Mouse (Mus musculus) midbrain, embryonic 11.5 days (tissue): ENCODE results near the gene E4f1. TPM values are rescaled to one million over a fixed set of nuclear protein-coding genes. Genes with fewer than 3 reads are reported as not detected.

Experiments used
- ATAC-seq: fragments of 200-750 bp; cut with Nextera tagmentation; 2 replicates; pipeline ENCODE4 v1.8.0; 2017; ENCODE audit warnings: moderate TSS enrichment, moderate library complexity; ENCODE audit not compliant: low FRiP score
- DNase-seq: peaks from one replicate; pipeline ENCODE4 v3.0.0; 2015; ENCODE audit warnings: low spot score; ENCODE audit errors: missing footprints
- H3K27ac ChIP-seq: fragments of 300-500 bp; sonication (generic); 2 replicates; pipeline ENCODE4 v1.5.1; 2014; ENCODE audit warnings: low read depth, low read length
- H3K27me3 ChIP-seq: fragments of 300-500 bp; sonication (generic); 2 replicates; pipeline ENCODE4 v1.6.1; 2014; ENCODE audit warnings: mild to moderate bottlenecking, low read length, moderate library complexity, mixed read lengths; ENCODE audit not compliant: control insufficient read depth, insufficient read depth
- H3K36me3 ChIP-seq: fragments of 300-500 bp; sonication (generic); 2 replicates; pipeline ENCODE4 v1.6.1; 2014; ENCODE audit warnings: mild to moderate bottlenecking, low read length, moderate library complexity, mixed read lengths; ENCODE audit not compliant: control insufficient read depth, insufficient read depth
- H3K4me1 ChIP-seq: fragments of 300-500 bp; sonication (generic); 2 replicates; pipeline ENCODE4 v1.6.1; 2014; ENCODE audit warnings: low read length; ENCODE audit not compliant: control insufficient read depth, insufficient read depth
- H3K4me2 ChIP-seq: fragments of 300-500 bp; sonication (generic); 2 replicates; pipeline ENCODE4 v1.6.1; 2014; ENCODE audit warnings: mild to moderate bottlenecking, moderate library complexity
- H3K4me3 ChIP-seq: fragments of 300-500 bp; sonication (generic); 2 replicates; pipeline ENCODE4 v1.5.1; 2014; ENCODE audit warnings: low read depth, low read length
- H3K9ac ChIP-seq: fragments of 300-500 bp; sonication (generic); 2 replicates; pipeline ENCODE4 v1.6.1; 2014; ENCODE audit warnings: low read length
- H3K9me3 ChIP-seq: fragments of 300-500 bp; sonication (generic); 2 replicates; pipeline ENCODE4 v1.6.1; 2016; ENCODE audit warnings: low read length; ENCODE audit not compliant: control insufficient read depth
- WGBS: fragments of 180-500 bp; shearing (Covaris S2); extraction: QIAGEN DNeasy Blood & Tissue Kit; methylation state at CpG from one replicate; pipeline ENCODE4 v1.1.7; 2014; 5-methylcytosine and 5-hydroxymethylcytosine counted together
- polyA plus RNA-seq: library from polyadenylated mRNA; unstranded; fragments of >200 nt; fragmentation: Nextera tagmentation; extraction: Ambion mirVana; gene quantifications from 2 replicates; pipeline ENCODE4 v1.2.1, GENCODE M21; 2014

E4f1 gene
- polyA plus RNA-seq, 1 experiment from 2014 or later, result 14.7 TPM

DNA sequence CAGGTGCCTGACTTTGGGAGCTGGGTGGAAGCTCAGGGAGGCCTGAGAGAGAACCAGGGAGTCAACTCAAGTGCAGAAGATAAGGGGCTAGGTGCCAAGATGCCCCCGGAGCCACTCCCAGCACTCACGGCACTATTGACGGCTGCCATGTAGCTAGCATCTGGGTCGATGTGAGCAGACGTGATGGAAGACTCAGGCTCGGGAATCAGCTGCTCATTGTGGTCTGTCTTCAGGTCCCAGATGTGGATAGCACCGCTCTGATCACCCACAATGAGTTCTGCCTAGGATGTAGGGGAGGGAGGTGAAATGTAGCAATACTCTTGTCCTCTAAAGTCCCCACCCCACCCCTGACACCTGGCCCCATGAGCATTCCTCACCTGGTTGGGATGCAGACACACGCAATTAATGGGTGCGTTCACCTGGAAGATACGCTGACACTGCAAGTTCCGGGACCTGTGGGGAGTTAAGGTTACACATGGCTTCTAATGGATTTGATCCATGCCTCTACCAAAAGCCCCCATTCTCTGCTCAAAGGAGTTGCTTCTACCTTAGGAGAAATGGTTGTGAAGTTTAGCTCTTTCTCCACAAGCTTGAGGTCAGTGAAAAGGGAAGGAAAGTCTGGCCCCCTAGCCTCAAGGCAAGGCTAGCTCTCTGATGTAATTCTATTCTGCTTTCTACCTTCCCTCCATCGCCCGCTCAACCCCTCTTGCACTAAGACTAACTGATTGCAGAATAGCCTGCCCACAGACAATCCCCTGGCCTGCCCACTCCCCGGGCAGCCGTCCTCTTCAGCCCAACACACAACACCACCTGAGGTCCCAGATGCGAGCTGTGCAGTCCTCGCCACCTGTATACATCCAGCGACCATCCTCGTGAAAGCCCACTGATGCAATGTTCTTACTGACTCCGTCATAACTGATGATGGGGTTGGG, 7.2 kb upstream of the E4f1 start:
- Histone ChIP-seq H3K27ac (no peak overlapping the region), H3K4me2 (no peak overlapping the region; the same call in 1 of the 2 replicates), H3K9me3 (no peaks in the 10 kb centered on the region), H3K27me3 (no peaks in the 10 kb centered on the region), H3K4me1 (peaks cover 11% of the 10 kb centered on the region), H3K36me3 (peaks cover 7% of the 10 kb centered on the region), H3K4me3 (no peak overlapping the region), H3K9ac (no peak overlapping the region; the same call in 1 of the 2 replicates)
- ATAC-seq (no peak), DNase-seq (no peak)
- WGBS, result 94% methylated on average over 20 of the region's 20 CpGs

- Histone ChIP-seq H3K4me1 (peaks cover 22% of the 10 kb centered on the region), H3K9me3 (no peaks in the 10 kb centered on the region), H3K4me2 (no peak overlapping the region), H3K27ac (no peak overlapping the region), H3K36me3 (peaks cover 7% of the 10 kb centered on the region), H3K27me3 (no peaks in the 10 kb centered on the region), H3K4me3 (no peak overlapping the region), H3K9ac (no peak overlapping the region)
- 95% methylated on average over 10 of the region's 10 CpGs for WGBS
- ATAC-seq (no peak), DNase-seq (peak; percentile 75)
These were observed 6.1 kb upstream of the E4f1 start for GRCm38 (mm10) chr17:24476022-24476776.

GRCm38 (mm10) chr17:24475586-24475985, 5.5 kb upstream of the E4f1 start:
- H3K9ac ChIP-seq, result no peak overlapping the region
- no peaks in the 10 kb centered on the region for H3K27me3 ChIP-seq
- no peak overlapping the region for H3K27ac ChIP-seq
- no peak overlapping the region for H3K4me3 ChIP-seq
- peaks cover 28% of the 10 kb centered on the region for H3K4me1 ChIP-seq
- ATAC-seq, result no peak
- H3K36me3 ChIP-seq, result peaks cover 7% of the 10 kb centered on the region
- no peak overlapping the region for H3K4me2 ChIP-seq
- no peaks in the 10 kb centered on the region for H3K9me3 ChIP-seq
- 94% methylated on average over 6 of the region's 6 CpGs for whole genome bisulfite sequencing
- peak; percentile 57 for DNase-seq

- Histone ChIP-seq H3K9ac (no peak overlapping the region), H3K4me3 (no peak overlapping the region), H3K9me3 (no peaks in the 10 kb centered on the region), H3K4me2 (no peak overlapping the region), H3K36me3 (peaks cover 7% of the 10 kb centered on the region), H3K27me3 (no peaks in the 10 kb centered on the region), H3K27ac (no peak overlapping the region), H3K4me1 (peaks cover 26% of the 10 kb centered on the region)
- ATAC-seq (no peak), DNase-seq (no peak)
- 86% methylated on average over 5 of the region's 5 CpGs for WGBS
These were observed 4.4 kb upstream of the E4f1 start for GRCm38 (mm10) chr17:24474557-24474956.

GRCm38 (mm10) chr17:24473612-24474275, 3.6 kb upstream of the E4f1 start, which contains the start of gene Bricd5:
Gene Bricd5 (plus strand): TSS chr17:24473884.
- Histone ChIP-seq H3K9ac (no peak within 1 kb of the TSS), H3K27ac (no peak within 1 kb of the TSS), H3K4me2 (no peak within 1 kb of the TSS), H3K4me1 (peaks cover 26% of the 10 kb centered on the region), H3K36me3 (peaks cover 7% of the 10 kb centered on the region), H3K9me3 (no peaks in the 10 kb centered on the region), H3K4me3 (no peak within 1 kb of the TSS), H3K27me3 (no peaks in the 10 kb centered on the region)
- ATAC-seq (no peak), DNase-seq (peak; percentile 75)
- 86% methylated on average over 6 of the region's 6 CpGs for WGBS

DNA sequence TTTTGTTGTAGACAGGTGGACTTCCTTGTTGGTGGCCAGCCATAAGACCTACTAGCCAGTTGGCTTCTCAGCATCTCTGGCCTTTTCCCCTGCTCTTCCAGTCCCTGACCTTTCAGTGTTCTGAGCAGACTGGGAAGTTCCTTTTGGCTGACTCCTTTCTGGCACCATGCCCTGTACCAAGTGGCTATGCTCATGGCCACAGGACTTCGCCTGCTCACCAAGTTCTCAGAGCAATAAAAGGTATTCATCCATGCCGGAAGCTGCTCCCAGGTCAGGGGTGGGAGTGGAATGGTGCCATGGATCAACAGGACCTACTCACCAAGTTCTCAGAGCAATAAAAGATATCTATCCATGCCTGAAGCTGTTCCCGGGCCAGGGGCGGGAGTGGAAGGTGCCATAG, 2.4 kb upstream of the E4f1 start:
- no peak overlapping the region for H3K9ac ChIP-seq
- H3K4me1 ChIP-seq, result peaks cover 20% of the 10 kb centered on the region
- no peaks in the 10 kb centered on the region for H3K9me3 ChIP-seq
- H3K36me3 ChIP-seq, result peaks cover 7% of the 10 kb centered on the region
- no peak for DNase-seq
- no peak for ATAC-seq
- H3K27me3 ChIP-seq, result no peaks in the 10 kb centered on the region
- 88% methylated on average over 4 of the region's 4 CpGs for WGBS
- H3K27ac ChIP-seq, result no peak overlapping the region
- peak overlapping the region; percentile 99; the same call in 1 of the 2 replicates for H3K4me2 ChIP-seq
- no peak overlapping the region for H3K4me3 ChIP-seq

DNA sequence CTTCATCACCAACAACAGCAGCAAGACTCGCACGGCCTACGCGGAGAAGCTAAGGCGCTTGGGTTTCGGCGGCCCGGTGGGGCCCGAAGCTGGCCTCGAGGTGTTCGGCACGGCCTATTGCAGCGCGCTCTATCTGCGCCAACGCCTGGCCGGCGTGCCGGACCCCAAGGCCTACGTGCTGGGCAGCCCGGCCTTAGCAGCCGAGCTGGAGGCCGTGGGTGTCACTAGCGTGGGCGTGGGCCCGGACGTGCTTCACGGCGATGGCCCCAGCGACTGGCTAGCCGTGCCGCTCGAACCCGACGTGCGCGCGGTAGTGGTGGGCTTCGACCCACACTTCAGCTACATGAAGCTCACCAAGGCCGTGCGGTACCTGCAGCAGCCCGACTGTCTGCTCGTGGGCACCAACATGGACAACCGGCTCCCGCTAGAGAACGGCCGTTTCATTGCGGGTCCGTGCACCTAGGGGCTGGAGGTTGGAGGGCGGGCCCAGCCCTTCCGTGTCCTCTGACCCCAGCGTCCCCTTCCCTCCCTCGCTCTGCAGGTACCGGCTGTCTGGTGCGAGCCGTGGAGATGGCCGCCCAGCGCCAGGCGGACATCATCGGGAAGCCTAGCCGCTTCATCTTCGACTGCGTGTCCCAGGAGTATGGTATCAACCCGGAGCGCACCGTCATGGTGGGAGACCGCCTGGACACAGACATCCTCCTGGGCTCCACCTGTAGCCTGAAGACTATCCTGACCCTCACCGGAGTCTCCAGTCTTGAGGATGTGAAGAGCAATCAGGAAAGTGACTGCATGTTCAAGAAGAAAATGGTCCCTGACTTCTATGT, 801 bp upstream of the E4f1 start:
- Histone ChIP-seq H3K27me3 (no peaks in the 10 kb centered on the region), H3K9me3 (no peaks in the 10 kb centered on the region), H3K27ac (peak overlapping the region; percentile 74), H3K4me1 (peaks cover 20% of the 10 kb centered on the region), H3K9ac (peak overlapping the region; percentile 90), H3K36me3 (peaks cover 4% of the 10 kb centered on the region), H3K4me2 (peak overlapping the region; percentile 99), H3K4me3 (peak overlapping the region; percentile 91)
- ATAC-seq (peak; percentile 20), DNase-seq (peak; percentile 94)
- WGBS, result 1% methylated on average over 68 of the region's 68 CpGs

GRCm38 (mm10) chr17:24469336-24469909, 690 bp downstream of the E4f1 start:
- H3K36me3 ChIP-seq, result no peaks in the 10 kb centered on the region
- 19% methylated on average over 7 of the region's 7 CpGs for WGBS
- no peaks in the 10 kb centered on the region for H3K27me3 ChIP-seq
- ATAC-seq, result no peak
- H3K4me3 ChIP-seq, result peak overlapping the region; percentile 91
- H3K4me1 ChIP-seq, result peaks cover 20% of the 10 kb centered on the region
- peak overlapping the region; percentile 60 for H3K9ac ChIP-seq
- H3K9me3 ChIP-seq, result no peaks in the 10 kb centered on the region
- no peak for DNase-seq
- H3K4me2 ChIP-seq, result peak overlapping the region; percentile 99
- H3K27ac ChIP-seq, result peak overlapping the region; percentile 74
